Mouse (Mus musculus): Measurements from ENCODE around the gene Thoc3. TPM values are rescaled to one million over a fixed set of nuclear protein-coding genes. Genes with fewer than 3 reads are reported as not detected.
A peak's percentile ranks its signal among the peaks of the same experiment; 100 is the strongest.
"Not testable (repeated sequence)": the region's sequence is repeated elsewhere in the genome, so short reads cannot be mapped to it uniquely, and the experiment has no call there.

The Thoc3 gene
- polyA plus RNA-seq, 1 experiment from 2014 or later = 56.5 TPM

- no peak for DNase-seq (ENCODE audit: low spot score)
Observed at GRCm38 (mm10) chr13:54501957-54502690, 33.5 kb upstream of the Thoc3 start.

DNA sequence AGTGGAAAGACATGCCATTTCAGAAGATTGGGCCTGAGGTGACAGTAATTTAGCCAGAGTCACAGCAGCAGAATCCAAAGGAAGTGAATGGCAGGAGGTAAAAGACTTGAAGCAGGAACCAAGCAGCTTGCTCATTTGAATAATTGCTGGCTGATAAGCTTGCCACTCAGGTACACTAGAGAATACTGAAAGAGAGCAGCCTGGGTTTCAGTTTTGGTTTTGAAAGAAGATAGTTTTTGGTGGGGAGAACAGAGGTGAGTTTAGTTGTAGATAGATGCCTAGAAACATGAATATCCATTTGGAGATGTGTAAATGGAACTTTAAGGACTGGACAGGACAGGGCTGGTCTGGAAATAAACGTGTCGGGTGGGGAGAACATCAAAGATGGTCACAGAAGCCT lies 32.7 kb upstream of the Thoc3 start:
- H3K27ac ChIP-seq (ENCODE audit: low read length) = no peak overlapping the region

More at GRCm38 (mm10) chr13:54501957-54502690, 33.5 kb upstream of the Thoc3 start:
- no peak overlapping the region for H3K27ac ChIP-seq (ENCODE audit: low read length)
- TF ChIP-seq EP300 (IDR thresholded peaks at IDR 0.05) (no peak), CTCF (IDR thresholded peaks at IDR 0.05) (no peak)
- no peak overlapping the region for H3K4me3 ChIP-seq (ENCODE audit: low read depth, low read length)
- no peak for ATAC-seq
- H3K9me3 ChIP-seq (ENCODE audit: low read length) = no peaks in the 10 kb centered on the region
- peaks cover 6% of the 10 kb centered on the region; the same call in 1 of the 2 replicates for H3K4me1 ChIP-seq (ENCODE audit: insufficient read depth, low read depth, low read length)
- H3K4me2 ChIP-seq (replicated peaks; ENCODE audit: low read depth, low read length) = no peak overlapping the region
- H3K9ac ChIP-seq (replicated peaks; ENCODE audit: low read depth) = no peak overlapping the region
- WGBS = 42% methylated on average over 3 of the region's 3 CpGs
- no peaks in the 10 kb centered on the region for H3K27me3 ChIP-seq (replicated peaks; ENCODE audit: insufficient read depth, low read length)
- H3K36me3 ChIP-seq (ENCODE audit: insufficient read depth, low read length) = no peaks in the 10 kb centered on the region

GRCm38 (mm10) chr13:54499551-54499950 lies 30.9 kb upstream of the Thoc3 start:
- H3K4me1 ChIP-seq (ENCODE audit: insufficient read depth, low read depth, low read length); H3K9me3 ChIP-seq (ENCODE audit: low read length); H3K4me3 ChIP-seq (ENCODE audit: low read depth, low read length); DNase-seq (ENCODE audit: low spot score); ATAC-seq; H3K4me2 ChIP-seq (replicated peaks; ENCODE audit: low read depth, low read length); H3K27ac ChIP-seq (ENCODE audit: low read length); H3K36me3 ChIP-seq (ENCODE audit: insufficient read depth, low read length); H3K9ac ChIP-seq (replicated peaks; ENCODE audit: low read depth); H3K27me3 ChIP-seq (replicated peaks; ENCODE audit: insufficient read depth, low read length): not testable (repeated sequence)
- WGBS = 95% methylated on average over 7 of the region's 7 CpGs

More for the DNA sequence above, 32.7 kb upstream of the Thoc3 start:
- Histone ChIP-seq H3K4me1 (ENCODE audit: insufficient read depth, low read depth, low read length) (peaks cover 6% of the 10 kb centered on the region; the same call in 1 of the 2 replicates), H3K36me3 (ENCODE audit: insufficient read depth, low read length) (no peaks in the 10 kb centered on the region), H3K4me3 (ENCODE audit: low read depth, low read length) (no peak overlapping the region), H3K9ac (replicated peaks; ENCODE audit: low read depth) (no peak overlapping the region), H3K27me3 (replicated peaks; ENCODE audit: insufficient read depth, low read length) (no peaks in the 10 kb centered on the region), H3K4me2 (replicated peaks; ENCODE audit: low read depth, low read length) (no peak overlapping the region), H3K9me3 (ENCODE audit: low read length) (no peaks in the 10 kb centered on the region)
- ATAC-seq = no peak
- no peak for TF ChIP-seq CTCF (IDR thresholded peaks at IDR 0.05)
- TF ChIP-seq EP300 (IDR thresholded peaks at IDR 0.05) = no peak
- 55% methylated on average over 2 of the region's 2 CpGs for WGBS
- DNase-seq (ENCODE audit: low spot score) = peak; percentile 14

GRCm38 (mm10) chr13:54491381-54491780 lies 22.7 kb upstream of the Thoc3 start:
- Histone ChIP-seq H3K9ac (replicated peaks; ENCODE audit: low read depth) (no peak overlapping the region), H3K4me2 (replicated peaks; ENCODE audit: low read depth, low read length) (no peak overlapping the region), H3K27me3 (replicated peaks; ENCODE audit: insufficient read depth, low read length) (no peaks in the 10 kb centered on the region), H3K9me3 (ENCODE audit: low read length) (no peaks in the 10 kb centered on the region), H3K36me3 (ENCODE audit: insufficient read depth, low read length) (no peaks in the 10 kb centered on the region), H3K27ac (ENCODE audit: low read length) (no peak overlapping the region), H3K4me3 (ENCODE audit: low read depth, low read length) (no peak overlapping the region), H3K4me1 (ENCODE audit: insufficient read depth, low read depth, low read length) (no peaks in the 10 kb centered on the region)
- no peak for TF ChIP-seq EP300 (IDR thresholded peaks at IDR 0.05)
- TF ChIP-seq CTCF (IDR thresholded peaks at IDR 0.05) = no peak
- WGBS = 72% methylated on average over 6 of the region's 6 CpGs
- no peak for ATAC-seq
- DNase-seq (ENCODE audit: low spot score) = no peak

GRCm38 (mm10) chr13:54490411-54490810 lies 21.8 kb upstream of the Thoc3 start:
- DNase-seq (ENCODE audit: low spot score) (no peak), ATAC-seq (no peak)
- H3K4me1 ChIP-seq (ENCODE audit: insufficient read depth, low read depth, low read length) = no peaks in the 10 kb centered on the region
- no peaks in the 10 kb centered on the region for H3K27me3 ChIP-seq (replicated peaks; ENCODE audit: insufficient read depth, low read length)
- H3K27ac ChIP-seq (ENCODE audit: low read length) = no peak overlapping the region
- H3K9me3 ChIP-seq (ENCODE audit: low read length) = no peaks in the 10 kb centered on the region
- H3K9ac ChIP-seq (replicated peaks; ENCODE audit: low read depth) = no peak overlapping the region
- no peak overlapping the region for H3K4me3 ChIP-seq (ENCODE audit: low read depth, low read length)
- no peaks in the 10 kb centered on the region for H3K36me3 ChIP-seq (ENCODE audit: insufficient read depth, low read length)
- TF ChIP-seq EP300 (IDR thresholded peaks at IDR 0.05) = no peak
- 66% methylated on average over 5 of the region's 5 CpGs for WGBS
- H3K4me2 ChIP-seq (replicated peaks; ENCODE audit: low read depth, low read length) = no peak overlapping the region

DNA sequence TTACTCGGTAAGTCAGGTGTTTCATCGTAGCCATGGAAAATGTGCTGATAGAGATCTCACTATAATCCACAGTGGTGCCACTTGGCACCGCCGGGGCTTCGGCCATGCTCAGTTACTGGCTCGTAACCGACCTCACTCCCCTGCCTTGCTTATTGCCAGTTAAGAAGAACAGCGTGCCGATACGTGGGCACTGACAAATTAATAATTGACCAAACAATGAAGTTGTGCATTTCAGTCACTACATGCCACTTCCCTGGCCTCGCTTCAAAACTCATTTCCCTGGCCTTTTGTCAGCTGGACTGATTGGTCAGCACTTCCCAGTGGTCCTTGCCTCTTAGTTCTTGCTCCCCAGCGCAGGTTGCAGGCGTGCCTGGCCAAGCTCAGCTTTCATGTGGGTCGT lies 12.8 kb upstream of the Thoc3 start:
- no peak for ATAC-seq
- Histone ChIP-seq H3K4me3 (ENCODE audit: low read depth, low read length) (no peak overlapping the region), H3K9me3 (ENCODE audit: low read length) (no peaks in the 10 kb centered on the region), H3K4me2 (replicated peaks; ENCODE audit: low read depth, low read length) (no peak overlapping the region), H3K27me3 (replicated peaks; ENCODE audit: insufficient read depth, low read length) (no peaks in the 10 kb centered on the region), H3K36me3 (ENCODE audit: insufficient read depth, low read length) (no peaks in the 10 kb centered on the region), H3K4me1 (ENCODE audit: insufficient read depth, low read depth, low read length) (no peaks in the 10 kb centered on the region), H3K27ac (ENCODE audit: low read length) (no peak overlapping the region), H3K9ac (replicated peaks; ENCODE audit: low read depth) (no peak overlapping the region)
- WGBS = 82% methylated on average over 14 of the region's 14 CpGs
- TF ChIP-seq EP300 (IDR thresholded peaks at IDR 0.05) = no peak
- no peak for TF ChIP-seq CTCF (IDR thresholded peaks at IDR 0.05)
- no peak for DNase-seq (ENCODE audit: low spot score)

All from lung, postnatal 0 days (tissue).